ENCODE assay signal across 20 mouse cellular contexts in genomic region chr1:120244646-120245045, GRCm38 (mm10). TPM values are rescaled to one million over a fixed set of nuclear protein-coding genes. Genes with fewer than 3 reads are reported as not detected.
DNase-seq lines count a peak whose midpoint lies in the region; ATAC-seq and TF ChIP-seq lines count a peak whose summit lies in the region.
"Had no signal": no experiment of that assay in that cellular context is flagged by ENCODE, and none has a peak within 500 bp of the region (broad histone marks: within the 10 kb centered on the region; RNA-seq: fewer than 3 reads in every experiment).

No protein-coding gene starts in this region.

- no peak overlapping the region for H3K4me2 ChIP-seq in heart, embryonic 11.5 days
- H3K4me2 ChIP-seq in heart, embryonic 15.5 days = no peak overlapping the region
- H3K4me2 ChIP-seq in limb, embryonic 14.5 days (replicated peaks; ENCODE audit: low read depth, low read length, severe bottlenecking) = no peak overlapping the region
- H3K4me2 ChIP-seq: forebrain, embryonic 13.5 days; hindbrain, embryonic 15.5 days had no signal

- no peak for TF ChIP-seq POLR2A in limb, embryonic 14.5 days (IDR thresholded peaks at IDR 0.05; ENCODE audit: borderline replicate concordance, extremely low read depth, insufficient read depth, insufficient read length)

- 60% methylated on average over 11 of the region's 11 CpGs for WGBS in heart, embryonic 11.5 days (ENCODE audit: insufficient replicate concordance)
- 60% methylated on average over 11 of the region's 11 CpGs for whole genome bisulfite sequencing in heart, embryonic 15.5 days
- 89% methylated on average over 11 of the region's 11 CpGs for WGBS in limb, embryonic 14.5 days

- no peaks in the 10 kb centered on the region for H3K36me3 ChIP-seq in heart, embryonic 11.5 days (ENCODE audit: control insufficient read depth, insufficient read depth, low read length)
- H3K36me3 ChIP-seq in heart, embryonic 15.5 days = peaks cover 4% of the 10 kb centered on the region; the same call in 1 of the 2 replicates
- H3K36me3 ChIP-seq in limb, embryonic 14.5 days (ENCODE audit: control insufficient read depth, insufficient read depth, low read length) = no peaks in the 10 kb centered on the region
- H3K36me3 ChIP-seq: embryonic facial prominence, embryonic 10.5 days; hindbrain, embryonic 15.5 days had no signal

- no peak overlapping the region for H3K4me3 ChIP-seq in heart, embryonic 11.5 days (ENCODE audit: low read depth, low read length)
- H3K4me3 ChIP-seq in heart, embryonic 15.5 days = no peak overlapping the region
- no peak overlapping the region for H3K4me3 ChIP-seq in limb, embryonic 14.5 days (replicated peaks; ENCODE audit: low read length)
- H3K4me3 ChIP-seq: embryonic facial prominence, embryonic 10.5 days; forebrain, embryonic 13.5 days; hindbrain, embryonic 15.5 days had no signal

- H3K4me1 ChIP-seq in heart, embryonic 11.5 days (ENCODE audit: control insufficient read depth, insufficient read depth, low read length) = peaks cover 18% of the 10 kb centered on the region
- H3K4me1 ChIP-seq in heart, embryonic 15.5 days (replicated peaks) = peaks cover 24% of the 10 kb centered on the region
- H3K4me1 ChIP-seq in limb, embryonic 14.5 days (ENCODE audit: control insufficient read depth, insufficient read depth, low read length) = no peaks in the 10 kb centered on the region
- H3K4me1 ChIP-seq: forebrain, embryonic 13.5 days had no signal

- ATAC-seq in heart, embryonic 11.5 days (replicated peaks; ENCODE audit: insufficient number of reproducible peaks, low FRiP score, low TSS enrichment) = no peak
- ATAC-seq in heart, embryonic 15.5 days (replicated peaks; ENCODE audit: insufficient number of reproducible peaks, insufficient read depth, low FRiP score, low read depth) = no peak
- no peak for ATAC-seq in limb, embryonic 14.5 days (ENCODE audit: low FRiP score, low read depth)
- ATAC-seq: forebrain, embryonic 13.5 days; forebrain, postnatal 0 days; intestine, embryonic 16.5 days; Patski had no signal

- intact Hi-C loops in heart, postnatal 36 days (cut with DNase I) = no loop called here

- no peak for DNase-seq in heart, postnatal 36 days
- no peak for DNase-seq in heart, postnatal 4 days
- DNase-seq in R1 (ENCODE audit: low read depth, low spot score) = peak; percentile 69
- peak; percentile 22 for DNase-seq in limb, embryonic 14.5 days (ENCODE audit: low spot score)
- DNase-seq: adrenal gland, adult 8-10 months; adrenal gland, postnatal 36 days; cerebellum, adult 2 months; cerebellum, postnatal 10 days; forebrain, postnatal 0 days; gastrocnemius, postnatal 25 days; heart, adult 18-20 months; kidney, adult 2 months had no signal

- no peak overlapping the region for H3K9ac ChIP-seq in heart, embryonic 11.5 days (ENCODE audit: low read depth, low read length)
- H3K9ac ChIP-seq in heart, embryonic 15.5 days = no peak overlapping the region
- no peak overlapping the region for H3K9ac ChIP-seq in limb, embryonic 14.5 days (ENCODE audit: low read depth, low read length, severe bottlenecking)
- H3K9ac ChIP-seq: forebrain, embryonic 13.5 days; forebrain, postnatal 0 days; hindbrain, embryonic 15.5 days had no signal

- H3K9me3 ChIP-seq in heart, embryonic 11.5 days (replicated peaks; ENCODE audit: control insufficient read depth, low read length) = no peaks in the 10 kb centered on the region
- no peaks in the 10 kb centered on the region for H3K9me3 ChIP-seq in heart, embryonic 15.5 days (replicated peaks)
- no peaks in the 10 kb centered on the region for H3K9me3 ChIP-seq in limb, embryonic 14.5 days (ENCODE audit: control insufficient read depth, low read length)
- H3K9me3 ChIP-seq: embryonic facial prominence, embryonic 10.5 days; forebrain, embryonic 13.5 days; hindbrain, embryonic 15.5 days had no signal

- peak overlapping the region; percentile 78; the same call in 1 of the 2 replicates for H3K27ac ChIP-seq in heart, embryonic 11.5 days (ENCODE audit: low read depth, low read length)
- peak overlapping the region; percentile 80 for H3K27ac ChIP-seq in heart, embryonic 15.5 days
- H3K27ac ChIP-seq in limb, embryonic 14.5 days (replicated peaks; ENCODE audit: low read depth, low read length) = no peak overlapping the region
- H3K27ac ChIP-seq: embryonic facial prominence, embryonic 10.5 days; forebrain, embryonic 13.5 days; hindbrain, embryonic 15.5 days had no signal

- H3K27me3 ChIP-seq in heart, embryonic 11.5 days (ENCODE audit: control insufficient read depth, insufficient read depth, low read length) = no peaks in the 10 kb centered on the region
- H3K27me3 ChIP-seq in heart, embryonic 15.5 days = no peaks in the 10 kb centered on the region
- no peaks in the 10 kb centered on the region for H3K27me3 ChIP-seq in limb, embryonic 14.5 days (ENCODE audit: control insufficient read depth, insufficient read depth, low read length)
- H3K27me3 ChIP-seq: CH12.LX; forebrain, embryonic 13.5 days; hindbrain, embryonic 15.5 days; Patski had no signal

RNA-seq across cellular contexts. Expression of gene Steap3, which starts 27.9 kb away (rescaled TPM):
- polyA plus RNA-seq in heart, embryonic 11.5 days (2014; fragmentation: Nextera tagmentation; extraction: Ambion mirVana) = 14.7 and 18.6 TPM in 2 replicates
- total RNA-seq in heart, postnatal 36 days (2021) = 10 to 100 TPM; 26.4 to 27.9 TPM
- polyA plus RNA-seq in heart, embryonic 15.5 days (2015; fragmentation: Nextera tagmentation; extraction: Ambion mirVana) = 15.9 and 19.1 TPM in 2 replicates
- 10 to 100 TPM; 24.3 to 24.8 TPM for total RNA-seq in heart, postnatal 4 days (2021)
- polyA plus RNA-seq in limb, embryonic 14.5 days (2012; rRNA removed) = 9.1 and 12.6 TPM in 2 replicates
- polyA plus RNA-seq in limb, embryonic 14.5 days (2014; fragmentation: Nextera tagmentation; extraction: Ambion mirVana) = 7.7 and 8.1 TPM in 2 replicates

Comparison
In these comparisons a context has a peak if more than half of its experiments do, and no peak if none do; other contexts are left out.
1. DNase-seq: peak in R1 (single experiment) and limb, embryonic 14.5 days (single experiment); none in heart, postnatal 36 days (0 of 2) and heart, postnatal 4 days (single experiment).